In the genomic region with DNA sequence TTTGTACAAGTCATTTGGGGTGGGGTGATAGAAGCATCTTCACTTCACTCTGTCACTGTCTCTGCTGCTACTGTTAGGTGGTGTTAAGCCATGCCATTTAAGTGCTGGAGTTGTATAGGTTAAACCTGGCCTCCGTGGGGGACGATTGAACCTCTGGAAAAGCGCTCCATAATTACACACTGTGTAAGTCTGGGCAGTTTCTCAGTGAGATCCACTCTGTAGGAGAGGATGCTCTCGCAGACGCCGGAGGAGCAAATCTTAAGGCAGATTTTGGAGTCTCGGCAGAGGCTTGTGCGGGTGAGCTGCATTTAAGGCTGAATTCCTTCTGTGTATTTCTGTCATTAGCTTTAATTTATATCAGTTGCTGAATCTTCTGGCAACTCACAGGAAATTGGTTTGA, we compare ENCODE assay signal across 13 mouse cellular contexts.
"Had no signal": no experiment of that assay in that cellular context is flagged by ENCODE, and none has a peak within 500 bp of the region (broad histone marks: within the 10 kb centered on the region; RNA-seq: fewer than 3 reads in every experiment).

No protein-coding gene starts in this region.

- H3K4me3 ChIP-seq: limb, embryonic 13.5 days; liver, embryonic 12.5 days; midbrain, embryonic 10.5 days had no signal

- H3K27ac ChIP-seq: limb, embryonic 13.5 days; liver, embryonic 12.5 days; midbrain, embryonic 10.5 days had no signal

- H3K27me3 ChIP-seq: limb, embryonic 13.5 days; liver, embryonic 12.5 days had no signal

- DNase-seq: kidney, adult 18-20 months; kidney, postnatal 14 days; lung, embryonic 14.5 days; lung, postnatal 10 days; lung, postnatal 4 days; right cerebral cortex, adult 18-20 months; right cerebral cortex, postnatal 25 days; thymus, postnatal 36 days had no signal

- H3K9ac ChIP-seq: limb, embryonic 13.5 days; liver, embryonic 12.5 days; lung, embryonic 14.5 days had no signal

- H3K9me3 ChIP-seq: limb, embryonic 13.5 days; liver, embryonic 12.5 days; midbrain, embryonic 10.5 days had no signal

- ATAC-seq: inflammation-experienced regulatory T-cells, adult 6 months; liver, embryonic 12.5 days; midbrain, embryonic 16.5 days had no signal

- H3K4me2 ChIP-seq: limb, embryonic 13.5 days; liver, embryonic 12.5 days; lung, embryonic 14.5 days had no signal

- H3K4me1 ChIP-seq: limb, embryonic 13.5 days; liver, embryonic 12.5 days; midbrain, embryonic 10.5 days had no signal
